Mouse (Mus musculus) gastrocnemius, postnatal 36 days (tissue): Measurements from ENCODE around the gene Rabgap1l. TPM values are rescaled to one million over a fixed set of nuclear protein-coding genes. Genes with fewer than 3 reads are reported as not detected.
"Not testable (repeated sequence)": the region's sequence is repeated elsewhere in the genome, so short reads cannot be mapped to it uniquely, and the experiment has no call there.

Experiments
- DNase-seq, 2 experiments: peaks; one replicate each; pipeline ENCODE4 v3.0.0; 2022
- intact Hi-C: fragments of 180-260 bp; cut with DNase I; formaldehyde crosslinking; loops from one replicate; pipeline ENCODE4 v1.15.1; 2025
- total RNA-seq, 2 experiments: library from RNA; stranded (reverse); gene quantifications; 2 replicates each; pipeline ENCODE4 v1.2.3; 2021

The Rabgap1l gene
- total RNA-seq, 2 experiments from 2014 or later, result 9.1 to 11.7 TPM

GRCm38 (mm10) chr1:160417196-160417854 lies 375.7 kb downstream of the Rabgap1l start:
- no peak for DNase-seq
- intact Hi-C loops, result no loop called here

GRCm38 (mm10) chr1:160410822-160411221 lies 382.2 kb downstream of the Rabgap1l start:
- DNase-seq, result no peak
- intact Hi-C loops, result no loop called here

GRCm38 (mm10) chr1:160409689-160410088 lies 383.3 kb downstream of the Rabgap1l start:
- DNase-seq, intact Hi-C loops: not testable (repeated sequence)

- intact Hi-C loops, result no loop called here
- no peak for DNase-seq
Observed at GRCm38 (mm10) chr1:160409123-160409522, 383.9 kb downstream of the Rabgap1l start.

GRCm38 (mm10) chr1:160408302-160408897 lies 384.6 kb downstream of the Rabgap1l start:
- intact Hi-C loops, result no loop called here
- DNase-seq, result no peak

GRCm38 (mm10) chr1:160399428-160399827 lies 393.6 kb downstream of the Rabgap1l start:
- intact Hi-C loops, result loop anchor here (2.0 kb wide), 1 partner anchor 317 kb away; no protein-coding TSS in a partner anchor
- no peak for DNase-seq

GRCm38 (mm10) chr1:160397037-160397436 lies 396.0 kb downstream of the Rabgap1l start:
- intact Hi-C loops, result no loop called here
- DNase-seq, result no peak

- DNase-seq, result no peak
- intact Hi-C loops, result no loop called here
Observed at GRCm38 (mm10) chr1:160387446-160387845, 405.6 kb downstream of the Rabgap1l start.

GRCm38 (mm10) chr1:160378367-160378766 lies 414.6 kb downstream of the Rabgap1l start:
- intact Hi-C loops, result loop anchor here (5.0 kb wide), 1 partner anchor 151 kb away; no protein-coding TSS in a partner anchor
- no peak for DNase-seq

- intact Hi-C loops, result loop anchor here (5.0 kb wide), 1 partner anchor 150 kb away; no protein-coding TSS in a partner anchor
- peak in 1 of 2 experiments; percentile 7 for DNase-seq
Observed at GRCm38 (mm10) chr1:160377337-160378336, 415.4 kb downstream of the Rabgap1l start.

GRCm38 (mm10) chr1:160374490-160374889 lies 418.5 kb downstream of the Rabgap1l start:
- intact Hi-C loops, result no loop called here
- no peak for DNase-seq

GRCm38 (mm10) chr1:160373306-160373705 lies 419.7 kb downstream of the Rabgap1l start:
- intact Hi-C loops, result no loop called here
- no peak for DNase-seq

- intact Hi-C loops, result no loop called here
- DNase-seq, result no peak
Observed at GRCm38 (mm10) chr1:160371696-160372095, 421.3 kb downstream of the Rabgap1l start.

- no peak for DNase-seq
- intact Hi-C loops, result no loop called here
Observed at GRCm38 (mm10) chr1:160370552-160370951, 422.5 kb downstream of the Rabgap1l start.

GRCm38 (mm10) chr1:160366615-160367014 lies 426.4 kb downstream of the Rabgap1l start:
- intact Hi-C loops, result no loop called here
- DNase-seq, result no peak

- intact Hi-C loops, result no loop called here
- no peak for DNase-seq
Observed at GRCm38 (mm10) chr1:160357268-160357667, 435.7 kb downstream of the Rabgap1l start.

GRCm38 (mm10) chr1:160353732-160354455 lies 439.1 kb downstream of the Rabgap1l start:
- no peak for DNase-seq
- intact Hi-C loops, result no loop called here

GRCm38 (mm10) chr1:160352309-160352708 lies 440.7 kb downstream of the Rabgap1l start:
- intact Hi-C loops, result no loop called here
- DNase-seq, result no peak

GRCm38 (mm10) chr1:160351880-160352234 lies 441.2 kb downstream of the Rabgap1l start:
- intact Hi-C loops, result no loop called here
- peak in 1 of 2 experiments; percentile 21 for DNase-seq
